Mouse (Mus musculus) right cerebral cortex, adult 18-20 months (tissue): ENCODE results near the gene Klf5.

Source experiments
- DNase-seq: peaks from one replicate; pipeline ENCODE4 v3.0.0; 2022; ENCODE audit warnings: mixed read lengths

Gene Klf5

DNA sequence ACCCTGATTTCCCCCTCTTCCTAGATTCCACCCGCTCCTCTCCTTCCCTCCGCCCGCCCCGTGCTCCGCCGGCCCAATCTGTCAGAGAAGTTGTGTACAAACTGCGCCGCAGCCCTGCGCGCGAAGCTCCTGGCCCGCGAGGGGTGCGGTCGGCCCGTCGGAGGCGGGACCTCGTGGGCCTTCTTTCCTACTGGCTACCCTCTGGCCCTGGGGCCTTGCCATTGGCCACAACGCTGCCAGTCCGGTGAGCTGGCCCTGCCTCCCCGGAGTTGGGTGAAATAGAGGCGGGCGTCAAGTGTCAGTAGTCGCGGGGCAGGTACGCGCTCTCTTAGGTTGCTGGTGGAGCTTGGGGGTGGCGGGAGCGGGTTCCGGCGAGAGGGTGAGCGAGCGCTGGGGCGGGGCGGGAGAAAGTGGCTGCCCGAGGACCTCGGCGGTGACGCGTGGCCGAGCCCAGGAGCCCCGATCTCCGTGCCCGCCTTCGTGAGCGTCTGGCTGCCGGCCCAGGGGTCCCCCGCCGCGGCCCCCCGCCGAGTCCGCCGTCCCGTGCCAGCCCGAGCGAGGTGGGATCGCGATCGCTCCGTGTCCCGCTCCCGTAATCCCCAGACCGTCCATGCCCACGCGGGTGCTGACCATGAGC is at the start of gene Klf5:
TSS of gene Klf5 (plus strand) at position 307 of the 637 bp plus-strand sequence.
- peak; percentile 95 for DNase-seq

DNA sequence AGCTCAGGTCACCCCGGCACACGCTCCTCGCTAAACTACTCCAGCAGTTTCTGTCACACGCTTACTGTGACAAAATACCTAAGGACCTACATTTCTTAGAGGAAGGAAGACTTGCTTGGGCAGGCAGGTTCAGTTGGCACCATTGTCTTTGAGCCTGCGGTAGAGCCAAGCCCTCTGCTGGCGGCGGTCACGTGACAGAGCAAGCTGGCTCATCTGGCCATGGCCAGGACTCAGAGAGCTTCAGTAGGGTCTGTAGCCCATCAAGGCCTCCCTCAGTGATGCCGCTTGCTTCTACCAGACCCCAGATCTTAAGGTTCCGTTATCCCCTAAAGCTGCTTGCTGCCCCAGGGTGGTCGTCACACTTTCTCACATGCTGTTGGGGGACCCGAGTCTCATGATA is 36.5 kb upstream of the Klf5 start:
- no peak for DNase-seq

DNA sequence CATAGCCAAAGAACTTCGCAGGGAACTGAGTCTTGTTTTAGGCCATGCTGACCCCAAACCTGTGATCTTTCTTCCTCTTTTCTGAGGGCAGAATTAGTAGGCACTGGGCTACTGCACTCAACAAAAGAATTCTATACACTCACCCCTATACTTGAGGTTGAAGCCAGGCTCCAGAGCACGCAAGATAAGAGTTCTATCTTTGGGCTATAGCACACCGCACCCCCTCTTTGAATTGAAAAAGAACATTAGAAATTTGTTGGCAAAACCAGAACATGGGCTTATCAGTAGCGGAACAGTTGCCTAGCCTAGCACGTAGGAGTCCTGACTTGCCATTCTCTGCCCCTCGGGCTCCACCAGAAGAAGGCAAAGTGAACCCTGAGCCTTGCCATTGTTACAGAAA is 34.7 kb upstream of the Klf5 start:
- DNase-seq: no peak

DNA sequence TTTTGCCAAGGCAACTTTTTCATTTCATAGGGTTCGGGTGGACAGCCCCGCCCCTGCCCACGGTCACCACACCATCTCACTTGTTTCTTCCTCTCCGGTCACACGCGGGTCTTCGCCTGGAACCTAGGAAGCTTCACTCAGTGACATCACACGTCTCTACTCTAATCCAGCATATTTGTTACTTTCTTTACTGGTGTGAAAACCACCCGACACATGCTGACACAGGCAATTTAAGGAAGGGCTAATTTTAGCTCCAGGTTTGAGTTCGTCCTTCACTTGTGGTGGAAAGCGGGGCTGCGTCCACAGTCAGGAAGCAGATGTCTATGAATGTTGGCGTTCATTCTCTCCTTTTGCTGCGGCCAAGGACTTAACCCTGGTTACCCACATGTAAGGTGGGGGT is 32.7 kb upstream of the Klf5 start:
- no peak for DNase-seq

DNA sequence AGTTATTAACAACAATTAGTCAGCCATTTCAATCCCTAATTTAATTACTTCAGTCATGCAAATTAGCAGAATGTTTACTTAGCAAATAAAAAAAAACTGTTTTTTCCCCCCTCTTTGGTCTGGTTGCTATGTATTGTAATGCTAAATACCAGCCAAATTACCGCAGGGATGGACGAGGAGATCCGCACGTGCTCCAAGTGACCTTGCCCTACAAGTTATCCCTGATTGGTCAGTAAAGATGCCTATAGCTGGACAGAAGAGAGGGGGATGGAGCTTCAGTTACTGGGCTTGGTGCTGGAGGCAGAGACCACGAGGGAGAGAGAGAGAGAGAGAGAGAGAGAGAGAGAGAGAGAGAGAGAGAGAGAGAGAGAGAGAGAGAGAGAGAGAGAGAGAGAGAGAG is 31.7 kb upstream of the Klf5 start:
- DNase-seq: no peak

DNA sequence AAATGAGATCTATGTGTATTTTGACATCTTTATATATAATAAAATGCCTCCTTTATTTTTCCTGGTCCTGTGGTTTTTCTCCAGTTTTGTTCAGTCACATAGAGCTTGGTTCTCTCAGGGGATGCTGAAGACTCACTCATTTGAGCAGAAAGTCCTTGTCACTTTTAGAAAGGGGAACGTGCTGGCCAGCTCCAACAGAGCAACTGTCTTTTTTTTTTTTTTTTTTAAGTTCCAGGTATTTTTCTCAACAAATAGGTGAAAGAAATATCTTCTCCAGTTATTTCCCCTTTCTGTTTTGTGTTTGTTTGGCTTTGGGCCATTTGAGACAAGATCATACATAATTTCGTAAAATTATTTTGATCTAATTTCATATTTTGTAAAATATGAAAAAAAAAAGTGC is 24.4 kb upstream of the Klf5 start:
- no peak for DNase-seq

DNA sequence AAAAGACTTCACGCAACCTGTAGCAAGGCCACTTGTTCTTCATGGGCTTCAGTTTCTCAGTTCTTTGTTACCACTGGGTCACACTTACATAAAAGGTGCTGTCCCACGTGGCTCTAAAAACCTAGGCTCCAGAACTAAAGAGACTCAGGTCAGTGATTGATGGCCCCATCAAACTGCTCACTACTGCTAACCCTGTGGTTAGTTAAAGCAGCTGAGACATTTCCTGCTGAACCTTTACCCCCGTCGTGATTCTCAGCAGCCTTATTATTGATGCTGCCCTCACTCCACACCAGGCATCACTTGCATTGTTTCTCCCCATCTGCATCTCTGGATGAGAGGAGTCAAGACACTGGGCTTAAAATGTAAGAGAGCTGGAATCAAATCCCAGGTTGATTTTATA is 22.7 kb upstream of the Klf5 start:
- no peak for DNase-seq

DNA sequence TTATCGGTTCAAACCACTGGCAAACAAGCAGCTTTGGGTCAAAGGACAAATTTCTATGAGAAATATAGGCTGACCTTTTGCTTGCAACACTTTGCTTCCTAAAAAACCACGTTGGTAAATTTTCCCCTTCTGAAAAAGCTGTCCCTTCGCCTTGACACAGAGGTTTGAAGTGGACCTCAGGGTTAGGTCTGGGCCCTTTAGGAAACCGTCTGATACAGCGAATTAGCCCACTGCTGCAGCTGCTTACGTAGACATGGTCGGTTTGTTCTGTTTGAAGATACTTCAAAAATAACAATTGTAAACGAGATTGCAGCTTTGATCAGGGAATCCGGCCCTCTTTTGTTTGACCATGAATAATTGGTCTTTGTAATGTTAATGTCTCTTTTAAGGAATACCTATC is 20.2 kb upstream of the Klf5 start:
- DNase-seq: no peak

DNA sequence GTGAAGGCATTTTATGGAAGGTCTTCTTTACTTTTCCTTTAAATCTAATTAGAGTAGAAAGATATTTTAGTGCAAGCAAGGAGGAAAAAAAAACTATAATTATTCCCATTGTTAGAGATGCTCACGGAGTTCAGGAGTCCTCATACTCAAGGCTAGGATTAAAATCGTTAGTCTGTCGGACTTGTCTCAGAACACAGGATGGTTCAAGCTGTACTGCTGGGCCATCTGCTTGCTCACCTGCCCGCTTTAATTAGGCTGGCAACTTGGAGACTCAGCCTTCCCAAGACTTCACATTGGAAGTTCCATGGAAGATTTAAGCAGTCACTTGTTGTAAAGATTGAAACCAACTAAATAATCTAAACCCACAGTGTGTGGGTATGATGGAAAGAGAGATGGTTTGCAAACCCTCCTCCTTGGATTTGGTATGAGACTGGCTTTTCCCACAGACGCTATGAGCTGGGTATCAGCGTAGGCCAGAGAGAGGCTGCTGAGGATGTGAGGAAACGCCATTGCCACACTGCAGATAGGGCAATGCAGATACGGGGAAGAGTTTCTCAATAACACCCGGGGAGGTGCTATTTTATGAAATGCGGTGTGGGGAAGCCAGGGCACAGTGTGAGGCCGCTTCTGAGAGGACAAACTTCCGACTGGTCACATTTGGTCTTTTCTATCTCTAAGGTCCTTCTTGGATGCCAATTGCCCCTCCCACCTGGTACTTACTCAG is 19.6 kb upstream of the Klf5 start:
- no peak for DNase-seq

DNA sequence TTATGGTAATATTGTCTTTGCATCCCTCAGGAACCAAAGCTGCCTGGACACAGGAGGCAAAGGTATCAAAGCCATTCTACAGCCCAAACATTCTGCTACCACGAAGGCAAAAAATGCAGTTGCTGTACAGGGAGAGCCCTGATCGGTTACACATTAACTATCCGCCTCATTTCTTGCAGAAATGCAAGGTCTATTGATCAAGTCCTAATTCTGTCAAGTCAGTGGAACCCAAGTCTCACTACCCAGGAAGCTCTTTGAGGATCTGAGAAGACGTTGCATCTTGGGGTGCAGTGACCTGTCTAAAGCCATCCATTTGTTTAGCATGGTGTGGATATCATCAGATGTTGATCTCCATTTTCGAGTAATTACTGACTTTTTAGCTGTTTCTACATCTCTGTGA is 18.1 kb upstream of the Klf5 start:
- DNase-seq: no peak

DNA sequence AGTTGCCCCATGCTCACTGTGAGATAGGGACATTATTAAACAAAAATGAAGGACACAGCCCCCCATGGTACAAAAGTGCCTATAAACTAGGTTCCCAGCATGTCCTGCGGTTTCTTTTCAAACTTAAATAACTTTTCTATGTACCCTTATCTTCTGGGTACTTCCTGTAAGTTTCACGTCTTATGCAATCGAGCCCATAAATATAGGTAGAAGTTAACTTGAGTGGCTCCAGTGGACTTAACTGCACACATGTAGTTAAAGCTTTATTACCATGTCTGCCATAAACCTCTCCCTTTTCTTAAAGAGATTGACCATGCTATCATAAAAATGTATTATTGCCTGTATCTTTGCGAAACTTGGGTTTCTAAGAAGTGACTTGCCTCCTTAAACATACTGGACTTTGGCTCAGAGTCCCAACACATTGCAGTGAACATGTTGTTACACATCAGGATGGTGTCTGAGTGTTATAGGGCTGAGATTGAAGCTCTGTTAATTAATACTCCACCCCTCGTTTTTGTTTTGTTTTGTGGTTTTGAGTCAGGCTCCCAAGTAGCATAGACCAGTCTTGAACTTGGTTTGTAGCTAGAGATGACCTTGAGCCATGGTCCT is 17.6 kb upstream of the Klf5 start:
- DNase-seq: no peak

DNA sequence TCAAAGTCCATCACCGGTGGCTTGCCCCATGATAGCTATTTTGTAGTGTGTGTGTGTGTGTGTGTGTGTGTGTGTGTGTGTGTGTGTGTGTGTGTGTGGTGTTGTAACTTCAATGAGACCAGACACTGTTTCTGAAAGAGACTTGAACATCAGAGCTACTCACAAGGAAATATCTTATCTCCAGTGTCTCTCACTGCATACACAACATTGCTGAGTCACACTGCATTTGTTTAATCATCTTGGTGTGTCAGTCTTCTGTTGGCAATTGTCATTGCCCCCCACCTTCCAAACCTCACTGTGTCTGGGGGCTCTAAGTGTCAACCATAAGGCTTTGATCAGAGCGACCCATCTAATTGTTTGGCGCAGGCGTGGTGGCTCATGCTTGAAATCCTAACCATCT is 13.0 kb upstream of the Klf5 start:
- no peak for DNase-seq

DNA sequence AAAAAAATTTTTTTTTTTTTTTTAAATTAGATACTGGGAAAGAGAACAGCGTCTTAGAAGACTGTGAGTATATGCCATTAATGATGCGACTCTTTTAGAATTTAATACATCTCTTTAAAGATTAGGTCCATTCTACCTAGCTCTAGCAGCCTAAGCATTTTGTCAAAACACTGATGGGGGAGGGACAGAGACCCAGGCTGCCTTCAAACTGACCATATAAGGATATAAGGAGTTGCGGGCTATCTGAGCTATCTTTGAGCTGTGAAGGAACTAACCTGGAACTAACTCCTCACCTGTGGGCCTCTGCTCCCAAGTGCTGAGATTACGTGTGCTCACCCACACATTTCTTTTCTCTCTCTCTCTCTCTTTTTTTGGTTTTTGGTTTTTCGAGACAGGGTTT is 6.3 kb upstream of the Klf5 start:
- DNase-seq: no peak

DNA sequence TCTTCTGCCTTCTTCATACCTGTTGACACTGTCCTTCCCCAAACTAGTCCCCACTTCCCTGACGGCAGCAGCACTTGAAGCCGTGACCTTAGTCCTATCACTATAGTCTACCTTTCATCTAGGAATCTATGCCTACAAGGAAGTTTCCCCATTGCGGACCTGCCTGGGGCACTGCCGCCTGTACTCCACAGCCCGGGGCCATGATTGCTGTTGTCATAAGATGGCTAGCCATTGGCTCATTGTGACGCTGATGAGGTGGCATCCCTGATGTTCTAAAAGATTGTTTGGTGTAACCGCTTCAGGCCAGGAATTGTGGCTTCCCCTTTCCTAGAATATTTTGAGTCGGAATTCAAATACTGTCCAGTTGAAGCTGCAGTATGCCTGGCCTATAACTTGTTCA is 4.1 kb upstream of the Klf5 start:
- no peak for DNase-seq

DNA sequence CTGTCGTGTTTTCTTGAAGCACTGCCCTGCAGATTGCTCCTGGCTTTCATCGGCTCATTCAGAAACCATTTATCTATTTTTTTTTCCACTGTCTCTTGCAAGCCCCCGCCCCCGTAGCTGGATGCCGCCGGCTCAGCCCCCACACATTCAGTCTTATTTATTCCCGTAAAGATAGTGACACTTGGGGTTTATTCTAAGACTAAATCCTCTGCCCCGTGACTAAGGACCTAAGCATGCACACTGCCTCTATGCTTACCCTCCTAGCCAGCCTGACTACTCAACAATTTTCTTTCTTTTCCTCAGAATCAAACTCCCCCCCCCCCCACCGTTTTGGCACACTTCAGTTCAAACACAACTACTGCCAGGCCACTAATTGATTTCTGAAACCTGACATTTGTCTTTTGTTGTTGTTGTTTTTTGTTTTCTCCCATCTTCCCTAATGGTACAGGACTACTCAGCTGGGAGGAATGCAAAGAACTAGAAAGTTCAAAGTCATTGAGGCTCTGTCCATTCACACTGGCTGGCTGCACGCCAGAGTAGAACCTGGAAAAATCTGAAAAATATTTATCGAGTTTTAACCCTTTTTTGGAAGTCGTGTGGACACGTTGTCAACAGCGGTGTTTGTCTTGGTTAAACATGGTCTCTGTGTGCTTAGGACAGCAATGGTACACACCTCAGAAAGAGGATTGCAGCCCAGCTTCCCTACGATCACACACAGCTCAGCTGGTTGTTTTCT is 2.7 kb upstream of the Klf5 start:
- DNase-seq: no peak

DNA sequence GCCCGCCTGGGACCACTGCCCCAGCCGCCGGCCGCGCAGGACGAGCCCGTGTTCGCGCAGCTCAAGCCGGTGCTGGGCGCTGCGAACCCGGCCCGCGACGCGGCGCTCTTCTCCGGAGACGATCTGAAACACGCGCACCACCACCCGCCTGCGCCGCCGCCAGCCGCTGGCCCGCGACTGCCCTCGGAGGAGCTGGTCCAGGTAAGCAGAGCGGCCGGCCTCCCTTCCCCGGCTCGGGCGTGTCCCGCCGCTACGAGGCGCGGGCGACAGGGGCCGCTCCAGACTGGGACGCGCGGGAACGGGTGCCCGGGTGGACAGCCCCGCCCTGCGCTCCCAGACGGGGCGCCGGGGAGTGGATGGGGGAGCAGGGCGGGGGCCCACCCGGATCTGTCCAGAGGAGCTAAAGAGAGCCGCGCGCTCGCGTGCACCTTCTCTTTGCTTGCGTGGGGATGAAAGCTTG is 561 bp downstream of the Klf5 start:
- peak; percentile 67 for DNase-seq

DNA sequence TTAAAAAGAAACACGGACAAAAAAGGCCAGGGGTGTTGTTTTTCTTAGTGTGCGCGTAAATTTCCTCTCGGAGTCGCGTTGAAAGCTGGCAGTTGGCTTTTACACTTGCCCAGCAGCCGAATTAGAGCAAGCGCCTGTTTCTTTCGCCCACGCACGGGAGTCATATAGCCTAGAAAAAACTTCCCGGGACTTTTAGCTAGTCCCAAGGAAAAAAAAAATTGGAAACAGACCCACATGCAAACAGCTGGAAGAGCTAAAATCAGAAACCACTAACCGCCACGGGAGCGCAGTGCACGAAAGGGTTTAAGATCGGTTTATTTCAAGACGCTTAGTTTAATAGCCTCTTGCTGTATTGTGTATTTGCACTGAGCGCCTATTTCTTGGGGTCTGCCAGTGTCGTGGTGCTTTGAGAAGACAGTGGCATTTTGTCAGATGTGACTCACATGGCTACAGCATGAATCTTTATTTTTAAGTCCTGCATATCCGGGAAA is 1.3 kb downstream of the Klf5 start:
- peak; percentile 54 for DNase-seq

DNA sequence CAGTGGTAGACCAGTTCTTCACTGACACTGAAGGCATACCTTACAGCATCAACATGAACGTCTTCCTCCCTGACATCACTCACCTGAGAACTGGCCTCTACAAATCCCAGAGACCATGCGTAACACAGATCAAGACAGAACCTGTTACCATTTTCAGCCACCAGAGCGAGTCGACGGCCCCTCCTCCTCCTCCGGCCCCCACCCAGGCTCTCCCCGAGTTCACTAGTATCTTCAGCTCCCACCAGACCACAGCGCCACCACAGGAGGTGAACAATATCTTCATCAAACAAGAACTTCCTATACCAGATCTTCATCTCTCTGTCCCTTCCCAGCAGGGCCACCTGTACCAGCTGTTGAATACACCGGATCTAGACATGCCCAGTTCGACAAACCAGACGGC is 3.0 kb downstream of the Klf5 start:
- DNase-seq: no peak

DNA sequence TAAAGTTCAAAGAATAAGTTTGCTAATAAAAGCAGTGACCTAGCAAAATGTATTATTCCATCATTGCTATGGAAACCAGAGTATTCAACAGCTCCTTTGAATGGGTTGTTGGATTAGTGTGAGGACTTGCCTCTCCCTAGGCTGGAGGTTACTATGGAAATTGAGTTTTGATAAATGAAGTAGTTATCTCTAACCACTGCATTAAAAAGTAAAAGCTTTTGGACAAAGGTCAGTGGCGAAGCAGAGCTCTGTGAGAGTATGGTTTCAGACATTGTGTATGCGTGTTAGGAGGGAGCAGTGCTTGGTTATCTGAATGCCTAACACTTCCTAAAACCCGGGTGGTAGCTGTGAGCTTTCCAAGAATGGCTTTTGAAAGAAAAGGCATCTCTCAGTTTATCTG is 5.9 kb downstream of the Klf5 start:
- no peak for DNase-seq

DNA sequence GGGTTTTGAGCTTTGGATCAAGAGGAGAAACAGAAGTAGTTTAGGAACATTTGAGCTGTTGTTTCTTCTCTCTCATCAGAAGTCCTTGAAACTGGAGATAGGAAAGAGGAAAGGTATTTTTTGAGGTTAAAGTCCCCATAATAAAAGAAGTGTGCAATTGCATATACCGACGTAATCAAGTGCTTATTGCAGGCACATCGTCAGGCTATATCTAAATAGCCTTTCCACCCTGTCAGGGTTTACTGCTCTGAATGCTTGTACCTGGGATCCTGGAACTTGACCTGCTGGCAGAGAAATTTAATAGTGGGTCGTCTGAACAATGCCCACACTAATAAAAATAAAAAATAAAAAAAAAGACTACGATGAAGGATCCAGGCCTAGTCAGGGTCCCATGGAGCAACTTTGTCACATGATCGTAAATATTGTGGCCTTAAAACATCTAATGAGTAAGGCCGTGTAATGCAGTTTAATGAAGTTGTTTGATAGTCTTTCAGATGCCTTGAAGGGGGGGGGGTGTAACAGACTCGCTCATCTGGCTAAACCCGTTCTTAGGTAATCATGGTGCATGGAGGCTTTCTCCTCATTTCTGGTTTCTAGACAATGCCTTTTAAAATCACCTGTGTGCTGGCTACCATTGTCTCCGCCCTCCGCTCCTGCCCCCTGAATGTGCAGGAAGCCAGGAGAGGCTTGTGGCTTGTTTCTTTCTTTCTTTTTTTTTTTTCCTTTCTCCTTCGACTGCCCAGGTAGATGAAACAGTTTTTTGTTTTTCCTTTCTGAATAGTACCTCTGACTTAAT is 6.7 kb downstream of the Klf5 start:
- DNase-seq: no peak

DNA sequence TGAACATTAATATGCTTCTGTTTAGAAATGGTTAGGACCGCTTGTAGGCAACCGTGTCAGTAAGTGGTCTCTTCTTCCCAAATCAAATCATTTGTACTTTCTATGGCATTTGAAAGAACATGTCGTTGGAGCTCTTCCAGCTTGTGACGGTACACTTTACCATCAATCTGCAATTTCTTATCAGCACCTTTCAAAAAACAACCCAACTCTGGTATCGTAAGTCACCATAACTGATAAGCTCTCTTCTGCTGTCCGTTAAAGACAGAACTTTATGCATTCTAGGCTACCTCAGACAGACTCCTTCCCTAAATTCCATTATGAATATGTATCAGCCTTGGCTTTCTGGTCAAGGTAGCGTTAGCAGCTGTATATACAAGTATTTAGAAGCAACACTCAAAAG is 7.9 kb downstream of the Klf5 start:
- DNase-seq: no peak

DNA sequence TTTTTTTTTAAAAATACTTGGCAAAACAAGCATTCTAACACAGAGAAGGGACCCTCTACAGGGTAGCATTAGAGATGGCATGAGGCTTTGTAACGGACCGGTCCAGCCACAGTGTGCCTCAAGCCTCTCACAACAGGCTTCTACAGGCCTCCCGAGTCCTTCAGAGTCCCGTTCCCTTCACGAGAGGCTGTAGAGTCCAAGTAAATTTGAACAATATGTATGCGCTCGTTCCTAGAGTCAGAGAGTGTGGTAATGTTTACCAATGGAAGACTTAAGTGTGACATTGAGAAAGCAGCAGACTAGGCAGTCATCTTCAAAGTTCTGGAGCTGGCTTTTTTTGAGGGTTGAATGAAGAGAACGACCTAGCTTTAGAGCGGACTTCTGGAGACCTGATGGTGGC is 11.1 kb downstream of the Klf5 start:
- no peak for DNase-seq

DNA sequence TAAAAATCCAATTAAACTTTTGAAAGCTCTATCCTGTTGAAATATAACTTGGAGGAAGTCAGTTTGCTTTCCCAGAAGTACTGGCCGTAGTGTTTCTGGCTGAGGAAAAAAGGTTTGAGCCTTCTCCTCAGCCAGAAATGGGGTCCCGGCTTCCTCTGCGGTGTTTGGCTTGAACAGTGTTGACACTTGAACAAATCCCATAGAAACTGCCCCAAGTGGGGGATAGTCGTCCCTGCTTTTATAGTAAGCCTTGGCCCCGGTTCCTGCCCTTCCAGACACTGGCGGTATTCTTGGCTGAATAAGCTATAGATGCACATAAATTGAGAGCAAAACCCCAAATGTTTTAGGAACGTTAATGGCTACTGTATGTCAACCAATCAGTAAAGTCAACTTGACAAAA is 11.9 kb downstream of the Klf5 start:
- DNase-seq: no peak
